Mouse (Mus musculus) layer of hippocampus, postnatal 25 days (tissue): ENCODE measurements at regions not wholly inside any gene's neighbourhood (a gene's known extent, or its start where the extent isn't known, plus 50 kb on each side); places are given as distances from the start of the nearest gene placed in this dataset.
A peak's percentile ranks its signal among the peaks of the same experiment; 100 is the strongest.

Source experiments
- DNase-seq, 2 experiments: peaks; one replicate each; pipeline ENCODE4 v3.0.0; 2022; ENCODE audit warnings: mixed read lengths in 2 of 2, low spot score in 1 of 2; ENCODE audit errors: extremely low spot score in 1 of 2

- DNase-seq, result no peak
These were observed 104.1 kb upstream of the Oxgr1 start for GRCm38 (mm10) chr14:120146312-120146711.

GRCm38 (mm10) chr14:120146908-120147770 lies 104.9 kb upstream of the Oxgr1 start:
- no peak for DNase-seq

- no peak for DNase-seq
These were observed 106.6 kb upstream of the Oxgr1 start for GRCm38 (mm10) chr14:120148803-120149202.

- peak in 1 of 2 experiments; percentile 54 for DNase-seq
These were observed 107.1 kb upstream of the Oxgr1 start for GRCm38 (mm10) chr14:120149341-120149741.

- DNase-seq, result no peak
These were observed 108.4 kb upstream of the Oxgr1 start for GRCm38 (mm10) chr14:120150589-120150988.

GRCm38 (mm10) chr14:120154413-120154812 lies 112.2 kb upstream of the Oxgr1 start:
- DNase-seq, result no peak

GRCm38 (mm10) chr14:120164184-120164583 lies 111.3 kb upstream of the Mbnl2 start:
- no peak for DNase-seq

- no peak for DNase-seq
These were observed 109.9 kb upstream of the Mbnl2 start for GRCm38 (mm10) chr14:120165496-120166045.

- no peak for DNase-seq
These were observed 104.7 kb upstream of the Mbnl2 start for GRCm38 (mm10) chr14:120170733-120171132.

GRCm38 (mm10) chr14:120172058-120172457 lies 103.4 kb upstream of the Mbnl2 start:
- DNase-seq, result no peak

- DNase-seq, result no peak
These were observed 102.6 kb upstream of the Mbnl2 start for GRCm38 (mm10) chr14:120172844-120173243.

- no peak for DNase-seq
These were observed 100.9 kb upstream of the Mbnl2 start for GRCm38 (mm10) chr14:120174615-120175014.

GRCm38 (mm10) chr14:120195218-120195617 lies 80.3 kb upstream of the Mbnl2 start:
- no peak for DNase-seq

GRCm38 (mm10) chr14:120211741-120212140 lies 63.7 kb upstream of the Mbnl2 start:
- no peak for DNase-seq

- no peak for DNase-seq
These were observed 62.8 kb upstream of the Mbnl2 start for GRCm38 (mm10) chr14:120212626-120213025.

GRCm38 (mm10) chr14:120219224-120219623 lies 56.2 kb upstream of the Mbnl2 start:
- DNase-seq, result no peak

- no peak for DNase-seq
These were observed 51.8 kb upstream of the Mbnl2 start for GRCm38 (mm10) chr14:120223528-120224201.

GRCm38 (mm10) chr14:120224202-120224846 lies 51.1 kb upstream of the Mbnl2 start:
- no peak for DNase-seq

- no peak for DNase-seq
These were observed 49.8 kb upstream of the Mbnl2 start for GRCm38 (mm10) chr14:120225657-120226056.
